Mouse (Mus musculus) embryonic facial prominence, embryonic 13.5 days (tissue): Measurements from ENCODE around the gene Prrt4. TPM values are rescaled to one million over a fixed set of nuclear protein-coding genes. Genes with fewer than 3 reads are reported as not detected.
A peak's percentile ranks its signal among the peaks of the same experiment; 100 is the strongest.

Experiments
- ATAC-seq: fragments of 200-750 bp; cut with Nextera tagmentation; 2 replicates; pipeline ENCODE4 v1.8.0; 2017; ENCODE audit warnings: low read depth; ENCODE audit not compliant: insufficient number of reproducible peaks, insufficient read depth, low FRiP score, low TSS enrichment
- H3K27ac ChIP-seq: fragments of 300-500 bp; sonication (generic); 2 replicates; pipeline ENCODE4 v1.5.1; 2015; ENCODE audit warnings: moderate library complexity, mild to moderate bottlenecking, inconsistent platforms
- H3K27me3 ChIP-seq: fragments of 300-500 bp; sonication (generic); 2 replicates; pipeline ENCODE4 v1.6.1; 2015; ENCODE audit warnings: mild to moderate bottlenecking, inconsistent platforms
- H3K36me3 ChIP-seq: fragments of 300-500 bp; sonication (generic); 2 replicates; pipeline ENCODE4 v1.6.1; 2015; ENCODE audit warnings: mild to moderate bottlenecking, inconsistent platforms
- H3K4me1 ChIP-seq: fragments of 300-500 bp; sonication (generic); 2 replicates; pipeline ENCODE4 v1.6.1; 2015; ENCODE audit warnings: inconsistent platforms
- H3K4me2 ChIP-seq: fragments of 300-500 bp; sonication (generic); 2 replicates; pipeline ENCODE4 v1.6.1; 2015; ENCODE audit warnings: moderate library complexity, mild to moderate bottlenecking, inconsistent platforms
- H3K4me3 ChIP-seq: fragments of 300-500 bp; sonication (generic); 2 replicates; pipeline ENCODE4 v1.5.1; 2015; ENCODE audit warnings: mild to moderate bottlenecking, inconsistent platforms
- H3K9ac ChIP-seq: fragments of 300-500 bp; sonication (generic); 2 replicates; pipeline ENCODE4 v1.6.1; 2015; ENCODE audit warnings: mild to moderate bottlenecking, inconsistent platforms
- H3K9me3 ChIP-seq: fragments of 300-500 bp; sonication (generic); 2 replicates; pipeline ENCODE4 v1.6.1; 2016; ENCODE audit warnings: inconsistent platforms
- whole genome bisulfite sequencing: fragments of 180-500 bp; shearing (Covaris S2); methylation state at CpG from one replicate; pipeline ENCODE4 v1.1.7; 2015; ENCODE audit warnings: mixed read lengths; 5-methylcytosine and 5-hydroxymethylcytosine counted together
- polyA plus RNA-seq: library from polyadenylated mRNA; unstranded; fragments of >200 nt; fragmentation: Nextera tagmentation; extraction: Ambion mirVana; gene quantifications from 2 replicates; pipeline ENCODE4 v1.2.1, GENCODE M21; 2015

The Prrt4 gene
- polyA plus RNA-seq, 1 experiment from 2014 or later, result 1.3 TPM

DNA sequence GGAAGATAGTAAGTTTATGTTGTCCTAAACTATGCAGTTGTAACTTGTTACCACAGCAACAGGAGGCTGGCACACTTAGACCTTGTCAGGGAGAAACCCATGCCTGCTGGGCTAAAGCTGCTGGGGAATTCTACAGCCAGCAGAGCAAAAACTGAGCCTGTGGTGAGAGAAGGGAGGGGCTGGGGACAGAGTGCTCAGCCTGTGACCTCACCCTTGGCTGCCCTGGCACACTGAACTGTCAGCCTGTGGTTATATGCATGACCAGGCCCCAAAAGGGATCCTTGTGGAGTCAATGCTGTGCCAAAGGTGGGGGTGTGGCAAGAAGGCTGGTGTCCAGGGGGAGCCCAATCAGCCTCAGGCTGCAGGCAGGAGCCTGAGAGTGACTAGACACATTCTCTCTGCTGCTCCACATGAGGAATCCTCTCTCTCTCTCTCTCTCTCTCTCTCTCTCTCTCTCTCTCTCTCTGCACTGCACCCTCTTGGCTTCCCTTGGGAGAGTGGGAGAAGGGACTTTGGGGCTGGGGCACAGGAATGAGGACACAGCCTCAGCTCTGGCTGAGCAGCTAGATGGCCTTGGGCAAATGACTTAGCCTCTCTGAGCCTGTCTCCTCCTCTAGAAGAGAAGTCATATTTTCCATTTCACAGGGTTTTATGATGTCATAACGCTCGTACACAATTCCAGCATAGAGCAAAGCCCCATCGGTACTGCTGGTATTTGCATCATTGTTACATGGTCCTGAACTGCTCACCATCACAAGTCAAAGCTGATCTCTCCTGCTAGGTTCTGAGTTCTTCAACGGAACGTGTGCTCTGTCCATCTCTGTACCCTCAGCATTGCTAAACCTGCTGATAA, 16.7 kb upstream of the Prrt4 start:
- peaks cover 15% of the 10 kb centered on the region for H3K27me3 ChIP-seq
- WGBS, result 79% methylated on average over 5 of the region's 5 CpGs
- ATAC-seq, result no peak

DNA sequence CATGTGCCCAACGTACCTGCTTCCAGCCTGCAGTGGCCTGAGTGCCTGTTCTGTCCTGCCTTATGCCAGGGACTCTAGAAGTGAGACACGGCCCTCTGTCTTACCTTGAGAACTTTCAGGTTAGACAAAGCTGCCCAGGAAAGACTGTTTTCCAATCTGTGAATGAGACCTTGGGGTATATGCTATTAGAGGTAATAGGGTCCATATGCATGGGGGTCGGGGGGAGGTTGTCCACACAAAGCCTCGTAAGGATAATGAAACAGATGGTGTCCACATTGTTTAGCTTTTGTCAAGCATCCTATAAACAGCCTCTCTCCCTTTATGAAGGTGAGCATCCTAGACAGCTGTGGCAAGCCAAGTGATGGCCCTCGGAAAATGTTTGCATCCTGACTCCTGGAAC, 15.8 kb upstream of the Prrt4 start:
- no peak overlapping the region for H3K27ac ChIP-seq
- H3K9ac ChIP-seq, result no peak overlapping the region
- peaks cover 10% of the 10 kb centered on the region for H3K4me1 ChIP-seq
- ATAC-seq, result no peak
- H3K9me3 ChIP-seq, result no peaks in the 10 kb centered on the region
- WGBS, result 46% methylated on average over 5 of the region's 5 CpGs
- H3K4me2 ChIP-seq, result no peak overlapping the region
- H3K36me3 ChIP-seq, result no peaks in the 10 kb centered on the region
- H3K4me3 ChIP-seq, result no peak overlapping the region
- H3K27me3 ChIP-seq, result peaks cover 15% of the 10 kb centered on the region

More for the DNA sequence above, 16.7 kb upstream of the Prrt4 start:
- no peak overlapping the region for H3K9ac ChIP-seq
- H3K4me2 ChIP-seq, result no peak overlapping the region
- H3K36me3 ChIP-seq, result peaks cover 7% of the 10 kb centered on the region; the same call in 1 of the 2 replicates
- no peak overlapping the region for H3K27ac ChIP-seq
- H3K4me3 ChIP-seq, result no peak overlapping the region
- H3K4me1 ChIP-seq, result peaks cover 10% of the 10 kb centered on the region
- H3K9me3 ChIP-seq, result no peaks in the 10 kb centered on the region

DNA sequence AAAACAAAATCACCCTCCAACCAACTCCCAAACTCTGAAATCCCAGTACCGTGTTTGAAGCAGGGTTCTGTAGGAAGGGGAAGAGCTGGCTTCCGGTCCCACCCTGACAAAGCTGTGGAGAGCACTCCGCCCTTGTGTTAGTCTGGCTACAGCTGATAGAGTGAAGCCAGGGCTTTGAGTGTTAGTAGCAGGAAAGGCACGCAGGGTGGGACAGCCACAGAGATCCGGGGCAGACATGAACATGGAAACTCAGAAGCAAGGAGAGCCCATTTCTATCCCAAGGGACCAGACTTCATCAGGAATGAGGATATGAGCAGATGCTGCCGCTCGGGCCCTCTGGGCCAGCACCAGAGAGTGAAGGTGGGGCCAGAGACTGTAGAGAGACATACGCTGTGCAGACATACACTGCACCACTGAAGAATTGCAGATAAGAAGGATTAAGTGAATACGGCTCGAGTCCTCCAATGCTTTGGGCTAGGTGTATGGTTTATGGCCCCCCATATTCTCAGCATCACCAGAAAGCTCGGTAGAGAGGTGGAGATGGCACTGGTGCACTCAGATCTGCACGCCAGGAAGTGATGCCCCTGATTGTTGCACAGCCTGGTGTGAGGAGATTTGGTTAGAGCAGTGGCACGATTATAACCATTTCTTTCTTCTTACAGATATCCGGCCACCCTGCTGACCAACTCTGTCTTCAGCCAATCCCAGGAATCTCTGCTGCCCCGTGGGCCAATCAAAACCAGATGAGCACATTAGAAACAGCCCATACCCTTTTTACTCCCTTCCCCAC, 14.8 kb upstream of the Prrt4 start:
- H3K4me3 ChIP-seq, result no peak overlapping the region
- peaks cover 15% of the 10 kb centered on the region for H3K27me3 ChIP-seq
- no peak overlapping the region for H3K27ac ChIP-seq
- H3K36me3 ChIP-seq, result no peaks in the 10 kb centered on the region
- no peak overlapping the region for H3K9ac ChIP-seq
- WGBS, result 63% methylated on average over 15 of the region's 15 CpGs
- H3K4me2 ChIP-seq, result no peak overlapping the region
- no peaks in the 10 kb centered on the region for H3K9me3 ChIP-seq
- H3K4me1 ChIP-seq, result peaks cover 10% of the 10 kb centered on the region
- no peak for ATAC-seq

DNA sequence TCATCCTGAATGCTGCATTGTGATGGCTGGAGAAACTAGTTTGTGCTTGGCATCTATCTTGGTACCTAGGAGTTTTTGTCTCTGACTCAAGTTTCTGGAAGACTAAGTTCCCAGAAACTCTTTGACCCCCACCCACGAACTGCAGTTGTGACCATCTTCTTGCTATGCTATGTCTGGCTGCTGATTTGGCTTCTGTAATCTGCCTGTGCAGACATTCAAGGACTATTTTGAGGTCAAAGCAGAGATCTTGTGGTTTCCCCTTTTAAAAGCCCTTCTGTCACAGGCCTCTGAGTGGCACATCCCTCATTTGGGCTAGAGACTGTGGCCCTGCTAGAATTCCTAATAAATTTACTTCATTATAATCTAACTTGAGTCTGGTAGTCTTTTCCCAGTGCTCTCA, 8.6 kb upstream of the Prrt4 start:
- H3K4me1 ChIP-seq, result no peaks in the 10 kb centered on the region
- H3K36me3 ChIP-seq, result no peaks in the 10 kb centered on the region
- no peak for ATAC-seq
- H3K9ac ChIP-seq, result no peak overlapping the region
- no peak overlapping the region for H3K27ac ChIP-seq
- H3K27me3 ChIP-seq, result peaks cover 4% of the 10 kb centered on the region; the same call in 1 of the 2 replicates
- 48% methylated on average over 1 of the region's 1 CpGs for WGBS
- H3K9me3 ChIP-seq, result no peaks in the 10 kb centered on the region
- H3K4me2 ChIP-seq, result no peak overlapping the region
- no peak overlapping the region for H3K4me3 ChIP-seq

DNA sequence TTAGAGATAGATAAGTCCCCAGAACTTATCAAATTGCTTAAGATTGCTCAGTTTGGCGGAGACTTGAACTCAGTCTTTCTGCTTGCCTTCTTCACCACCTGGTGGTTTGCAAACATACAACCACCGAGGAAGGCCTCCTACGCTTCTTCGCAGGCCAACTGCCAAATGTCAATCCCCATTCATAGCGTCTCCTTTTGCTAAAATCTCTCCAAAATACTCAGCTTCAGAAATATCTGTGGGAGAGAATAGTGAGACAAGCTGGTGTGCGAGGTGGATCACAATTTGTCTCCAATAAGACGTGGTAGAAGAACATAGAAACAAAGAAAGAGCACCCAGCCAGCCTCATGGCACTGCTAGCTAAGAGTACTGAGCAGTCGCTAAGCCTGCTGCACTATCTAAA, 459 bp upstream of the Prrt4 start:
- peaks cover 61% of the 10 kb centered on the region for H3K27me3 ChIP-seq
- no peak for ATAC-seq

DNA sequence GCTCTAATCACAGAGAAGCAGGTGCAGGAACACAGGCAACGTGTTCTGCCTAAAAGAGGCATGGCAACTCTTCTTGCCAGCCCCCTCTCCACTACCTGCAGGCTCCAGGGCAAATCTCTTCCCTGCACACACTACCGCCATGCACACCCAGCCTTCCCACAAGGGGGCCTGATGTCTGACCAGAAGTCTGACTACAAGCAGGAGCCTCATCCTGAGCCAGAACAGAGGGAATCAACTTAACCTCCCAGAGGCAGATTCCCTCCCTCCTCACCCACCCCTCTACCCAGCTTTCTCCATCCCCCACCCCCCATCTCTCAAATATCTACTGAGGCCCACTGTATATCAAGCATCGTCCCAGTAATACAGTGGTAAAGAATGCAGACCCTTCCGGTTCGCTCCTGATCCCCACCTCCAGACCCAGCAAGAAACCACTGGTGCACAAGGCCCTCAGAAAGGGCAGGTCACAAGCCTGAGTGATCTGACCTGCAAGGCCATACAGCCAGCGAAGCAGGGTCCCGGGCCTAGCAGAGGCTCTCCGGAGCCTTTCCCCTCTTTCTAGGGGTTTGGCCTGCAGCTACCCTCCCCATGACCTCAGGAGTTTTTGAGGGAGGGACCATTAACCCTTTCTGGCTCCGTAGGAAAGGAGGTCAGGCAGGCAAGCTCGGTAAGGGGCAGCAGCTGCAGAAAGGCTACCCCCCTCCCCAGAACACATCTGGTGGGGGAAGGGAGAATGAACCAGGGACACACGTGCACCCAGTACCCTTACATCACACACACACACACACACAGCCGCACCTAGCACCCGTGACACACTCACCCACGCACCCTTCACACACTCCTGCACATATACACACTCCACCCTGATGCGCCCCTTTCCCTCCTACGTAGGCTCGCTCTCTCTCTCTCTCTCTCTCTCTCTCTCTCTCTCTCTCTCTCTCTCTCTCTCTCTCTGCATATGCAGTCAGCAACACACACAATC, 1.2 kb downstream of the Prrt4 start:
- peak overlapping the region; percentile 50 for H3K4me3 ChIP-seq
- peak overlapping the region; percentile 77 for H3K9ac ChIP-seq
- no peak overlapping the region for H3K27ac ChIP-seq
- peak overlapping the region; percentile 94 for H3K4me2 ChIP-seq
- peak; percentile 44; the same call in 1 of the 2 replicates for ATAC-seq
- 17% methylated on average over 16 of the region's 17 CpGs for WGBS
- H3K9me3 ChIP-seq, result no peaks in the 10 kb centered on the region
- H3K4me1 ChIP-seq, result peaks cover 8% of the 10 kb centered on the region
- H3K27me3 ChIP-seq, result peaks cover 77% of the 10 kb centered on the region
- H3K36me3 ChIP-seq, result no peaks in the 10 kb centered on the region

More for the DNA sequence above, 459 bp upstream of the Prrt4 start:
- Histone ChIP-seq H3K9ac (peak overlapping the region; percentile 77), H3K36me3 (no peaks in the 10 kb centered on the region), H3K27ac (no peak overlapping the region), H3K4me3 (peak overlapping the region; percentile 50), H3K4me1 (peaks cover 8% of the 10 kb centered on the region), H3K4me2 (peak overlapping the region; percentile 94), H3K9me3 (no peaks in the 10 kb centered on the region)
- WGBS, result 52% methylated on average over 8 of the region's 8 CpGs

DNA sequence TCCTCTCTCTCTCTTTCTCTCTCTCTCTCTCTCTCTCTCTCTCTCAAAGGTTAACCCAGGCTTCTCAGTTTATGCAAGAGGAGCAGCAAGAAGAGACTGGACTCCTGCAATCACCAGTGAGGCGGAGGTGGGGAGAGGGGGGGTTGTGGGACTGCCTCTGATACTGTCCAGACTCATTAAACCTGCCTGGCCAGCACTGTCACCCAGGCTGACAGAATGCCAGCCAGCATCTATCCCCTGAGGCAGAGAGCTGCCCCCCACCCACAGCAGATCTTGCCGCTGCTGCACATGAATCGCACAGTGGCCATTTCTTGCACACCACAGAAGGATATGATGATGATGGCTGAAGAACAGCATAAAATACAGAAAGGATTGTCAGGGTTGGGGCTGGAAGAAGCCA, 4.3 kb downstream of the Prrt4 start:
- Histone ChIP-seq H3K9ac (no peak overlapping the region), H3K4me3 (no peak overlapping the region), H3K27me3 (peaks cover 86% of the 10 kb centered on the region), H3K4me1 (peaks cover 22% of the 10 kb centered on the region), H3K36me3 (no peaks in the 10 kb centered on the region), H3K9me3 (no peaks in the 10 kb centered on the region), H3K4me2 (no peak overlapping the region), H3K27ac (no peak overlapping the region)
- 66% methylated on average over 3 of the region's 3 CpGs for WGBS
- no peak for ATAC-seq

DNA sequence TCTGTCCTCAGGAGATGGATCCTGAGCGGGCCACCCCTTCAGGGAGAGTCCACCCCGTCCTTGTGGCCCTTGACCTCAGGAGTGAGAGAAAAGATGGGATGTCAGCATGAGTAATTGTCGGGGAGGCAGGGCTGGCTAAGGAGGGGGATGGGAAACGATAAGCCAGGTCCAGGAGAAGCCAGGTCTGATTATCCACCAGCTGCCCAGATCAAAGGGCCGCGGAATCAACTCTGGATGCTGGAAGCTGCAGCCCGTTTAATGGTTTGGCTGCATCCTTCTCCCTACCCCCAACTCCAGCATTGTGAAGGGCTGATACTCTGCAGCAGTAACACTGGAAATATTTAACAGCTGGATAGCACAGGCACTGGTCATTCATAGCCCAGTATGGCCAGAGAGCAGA, 5.0 kb downstream of the Prrt4 start:
- Histone ChIP-seq H3K4me1 (peaks cover 27% of the 10 kb centered on the region), H3K9ac (no peak overlapping the region), H3K27ac (no peak overlapping the region), H3K4me3 (no peak overlapping the region), H3K4me2 (no peak overlapping the region), H3K9me3 (no peaks in the 10 kb centered on the region), H3K36me3 (no peaks in the 10 kb centered on the region), H3K27me3 (peaks cover 89% of the 10 kb centered on the region)
- no peak for ATAC-seq
- 13% methylated on average over 7 of the region's 7 CpGs for WGBS

DNA sequence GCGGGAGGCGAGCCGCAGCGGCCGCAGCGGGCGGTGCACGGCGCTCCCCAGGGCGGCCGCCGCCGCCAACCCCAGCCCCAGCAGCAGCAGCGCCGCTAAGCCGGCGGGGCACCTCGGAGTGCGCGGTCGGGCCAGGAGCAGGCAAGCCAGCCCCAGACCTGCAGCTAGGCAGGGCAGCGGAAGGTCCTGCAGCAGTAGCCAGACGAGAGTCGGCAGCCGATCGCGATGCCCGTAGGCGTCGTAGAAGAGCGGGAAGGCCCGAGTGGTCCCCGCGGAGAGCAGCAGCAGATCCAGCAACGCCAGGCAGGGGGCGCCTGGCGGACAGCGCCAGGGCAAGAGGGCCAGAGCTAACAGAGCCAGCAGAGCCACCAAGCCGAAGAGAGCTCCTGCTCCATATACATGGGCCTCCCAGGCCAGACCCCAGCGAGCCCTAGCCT, 8.4 kb downstream of the Prrt4 start:
- peaks cover 95% of the 10 kb centered on the region for H3K27me3 ChIP-seq
- H3K4me2 ChIP-seq, result peak overlapping the region; percentile 100
- peak overlapping the region; percentile 74 for H3K9ac ChIP-seq
- peak; percentile 49; the same call in 1 of the 2 replicates for ATAC-seq
- H3K36me3 ChIP-seq, result no peaks in the 10 kb centered on the region
- H3K4me3 ChIP-seq, result peak overlapping the region; percentile 59
- WGBS, result under 1% methylated on average over 31 of the region's 40 CpGs
- no peak overlapping the region for H3K27ac ChIP-seq
- no peaks in the 10 kb centered on the region for H3K9me3 ChIP-seq
- H3K4me1 ChIP-seq, result peaks cover 20% of the 10 kb centered on the region

DNA sequence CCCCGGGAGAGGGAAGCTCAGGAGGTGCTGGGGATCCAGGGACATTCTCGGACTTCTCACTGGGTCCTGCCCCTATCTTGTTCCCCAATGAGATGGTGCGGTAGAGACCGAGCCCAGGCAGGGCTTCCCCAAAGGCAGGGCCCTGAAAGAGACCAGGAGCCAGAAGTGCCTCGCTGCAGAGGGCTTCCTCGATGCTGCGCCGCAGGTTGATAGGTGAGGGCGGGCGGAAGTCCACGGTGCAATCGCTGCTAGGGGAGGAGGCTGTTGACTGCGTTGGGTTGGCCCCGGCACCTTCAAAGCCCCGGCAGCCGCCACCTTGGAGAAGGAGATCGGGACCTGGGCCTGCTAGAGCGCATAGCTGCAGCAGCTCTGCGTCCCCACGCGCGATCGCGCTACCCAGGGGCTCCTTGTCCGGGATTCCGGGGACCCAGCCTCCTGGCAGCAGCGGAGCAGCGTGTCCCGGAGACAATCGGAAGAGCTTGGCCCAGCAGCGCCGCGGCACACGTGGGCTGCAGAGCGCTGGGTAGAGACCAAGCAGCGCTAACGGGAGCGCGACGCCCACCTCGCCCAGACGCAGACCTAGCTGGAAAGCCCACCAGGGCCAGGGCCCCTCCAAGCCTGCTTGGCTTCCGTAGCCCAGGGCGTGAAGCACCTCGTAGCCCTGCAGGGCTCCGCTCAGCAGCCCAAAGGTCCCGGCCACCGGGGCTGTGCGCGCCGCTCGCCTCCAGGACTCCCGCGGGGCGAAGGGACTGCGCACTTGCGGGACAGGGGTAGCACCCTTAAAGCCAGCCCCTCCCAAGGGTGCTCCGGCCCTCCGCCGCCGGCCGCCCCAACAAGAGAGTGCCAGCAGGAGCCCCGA, 9.1 kb downstream of the Prrt4 start:
- WGBS, result under 1% methylated on average over 58 of the region's 63 CpGs
- no peak overlapping the region for H3K27ac ChIP-seq
- H3K36me3 ChIP-seq, result no peaks in the 10 kb centered on the region
- peak; percentile 43; the same call in 1 of the 2 replicates for ATAC-seq
- H3K4me3 ChIP-seq, result peak overlapping the region; percentile 59
- peaks cover 20% of the 10 kb centered on the region for H3K4me1 ChIP-seq
- peak overlapping the region; percentile 100 for H3K4me2 ChIP-seq
- H3K27me3 ChIP-seq, result peaks cover 88% of the 10 kb centered on the region
- H3K9me3 ChIP-seq, result no peaks in the 10 kb centered on the region
- peak overlapping the region; percentile 74 for H3K9ac ChIP-seq
